Mouse (Mus musculus): Measurements from ENCODE around the gene Rab33b.

Rab33b gene

GRCm38 (mm10) chr3:51497978-51498377 lies 14.3 kb downstream of the Rab33b start:
- TF ChIP-seq GATA4 (IDR thresholded peaks at IDR 0.05; ENCODE audit: insufficient replicate concordance, low read length): no peak

DNA sequence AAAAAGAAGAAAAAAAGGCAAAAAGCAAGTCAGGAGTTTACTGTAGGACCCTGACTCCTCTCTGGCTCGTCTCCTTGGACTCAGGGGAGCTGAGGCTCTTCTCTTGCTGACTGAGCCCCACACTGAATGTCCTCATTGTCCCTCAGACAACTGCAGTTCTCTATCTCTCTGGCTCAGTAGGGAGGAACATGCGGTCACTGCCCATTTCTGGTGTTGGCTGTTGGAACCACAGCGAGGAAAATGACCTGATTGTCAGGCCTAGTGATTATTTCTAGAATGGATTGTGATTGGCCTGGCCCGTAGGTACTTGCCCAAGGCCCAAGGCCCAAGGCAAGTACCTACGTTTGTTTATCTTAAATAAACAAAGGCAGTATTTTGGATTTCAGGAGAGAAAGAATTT lies 14.9 kb downstream of the Rab33b start:
- TF ChIP-seq GATA4 (IDR thresholded peaks at IDR 0.05; ENCODE audit: insufficient replicate concordance, low read length): no peak

DNA sequence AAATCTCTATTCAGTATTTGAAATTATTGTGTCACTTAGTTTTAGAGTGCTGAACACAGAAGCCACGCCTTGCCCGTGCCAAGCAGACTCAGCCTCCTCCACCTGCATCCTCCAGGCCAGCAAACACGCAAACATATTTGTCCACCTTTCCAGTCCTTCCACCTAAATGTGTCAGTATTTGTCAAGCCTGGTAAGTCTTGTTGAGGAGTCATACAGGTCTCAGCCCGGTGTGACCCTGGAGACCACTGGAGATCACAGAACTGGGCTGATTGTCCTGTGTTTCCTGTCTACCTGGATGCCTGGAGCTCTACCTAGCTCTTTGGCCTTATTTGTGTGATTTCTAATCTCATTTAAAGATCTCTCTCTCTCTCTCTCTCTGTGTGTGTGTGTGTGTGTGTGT lies 16.2 kb downstream of the Rab33b start:
- no peak for TF ChIP-seq GATA4 (IDR thresholded peaks at IDR 0.05; ENCODE audit: insufficient replicate concordance, low read length)

- no peak for TF ChIP-seq GATA4 (IDR thresholded peaks at IDR 0.05; ENCODE audit: insufficient replicate concordance, low read length)
These were observed 20.7 kb downstream of the Rab33b start for GRCm38 (mm10) chr3:51504385-51504952.

DNA sequence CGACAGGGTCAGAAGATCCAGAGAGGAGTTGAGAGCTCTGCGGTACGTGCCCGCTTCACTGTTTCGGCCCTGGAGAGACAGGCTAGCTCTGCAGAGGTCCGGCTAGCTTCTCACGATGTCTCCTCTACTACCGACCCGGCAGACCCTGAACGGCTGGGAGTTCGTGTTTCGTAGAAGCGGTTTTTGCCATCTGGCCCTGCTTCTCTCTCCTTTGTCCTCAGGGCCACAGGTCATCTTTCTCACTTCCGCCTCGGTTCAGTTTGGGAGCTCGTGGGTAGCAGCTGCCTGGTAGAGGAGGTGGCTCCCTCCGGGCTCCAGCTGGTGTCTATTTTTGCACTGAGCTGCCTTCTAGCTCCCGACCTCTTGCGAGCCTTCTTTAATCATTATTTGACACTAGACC lies 21.7 kb downstream of the Rab33b start:
- TF ChIP-seq GATA4 (IDR thresholded peaks at IDR 0.05; ENCODE audit: insufficient replicate concordance, low read length): no peak

DNA sequence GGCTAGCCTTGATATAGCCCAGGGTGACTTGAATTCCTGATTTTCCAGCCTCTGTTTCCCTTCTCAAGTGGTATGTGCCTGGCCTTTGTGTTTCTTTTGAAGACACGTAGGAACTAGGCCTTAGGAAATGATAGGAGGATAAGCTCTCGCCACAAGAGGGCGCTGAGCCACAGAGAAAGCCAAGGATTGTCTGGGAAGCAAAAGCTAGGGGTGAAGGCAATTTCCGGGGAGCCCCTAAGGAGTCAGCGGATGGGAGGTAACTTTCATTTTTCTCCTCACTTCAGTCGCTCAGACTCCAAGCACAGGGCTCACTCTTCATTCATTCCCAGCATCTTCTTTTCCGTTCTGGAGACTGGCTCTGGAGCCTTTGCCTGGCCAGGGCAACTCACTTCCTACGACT lies 27.2 kb downstream of the Rab33b start:
- peak; percentile 63; the same call in 1 of the 2 replicates for TF ChIP-seq GATA4 (IDR thresholded peaks at IDR 0.05; ENCODE audit: insufficient replicate concordance, low read length)

DNA sequence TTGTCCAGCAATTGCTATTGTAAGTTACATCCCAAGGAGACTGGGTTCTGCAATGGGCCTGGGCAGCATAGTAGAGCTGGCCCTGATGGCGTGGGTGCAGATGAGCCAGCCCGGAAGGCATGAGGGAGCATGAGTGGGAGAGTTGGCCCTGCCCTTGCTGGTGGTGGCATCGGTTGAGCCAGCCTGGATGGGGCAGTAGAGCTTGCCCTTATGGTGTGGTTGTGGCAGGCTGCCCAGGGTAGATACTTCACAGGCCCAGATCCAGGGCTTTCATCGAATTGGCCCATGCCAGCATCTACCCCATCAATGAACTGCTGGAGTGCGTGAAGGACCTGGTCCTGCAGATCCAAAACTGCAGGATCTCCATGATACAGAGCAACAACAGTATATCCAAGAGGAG lies 28.3 kb downstream of the Rab33b start:
- no peak for TF ChIP-seq GATA4 (IDR thresholded peaks at IDR 0.05; ENCODE audit: insufficient replicate concordance, low read length)

- no peak for TF ChIP-seq GATA4 (IDR thresholded peaks at IDR 0.05; ENCODE audit: insufficient replicate concordance, low read length)
These were observed 33.7 kb downstream of the Rab33b start for GRCm38 (mm10) chr3:51517467-51517866.

- no peak for TF ChIP-seq GATA4 (IDR thresholded peaks at IDR 0.05; ENCODE audit: insufficient replicate concordance, low read length)
These were observed 34.4 kb downstream of the Rab33b start for GRCm38 (mm10) chr3:51517878-51518762.

DNA sequence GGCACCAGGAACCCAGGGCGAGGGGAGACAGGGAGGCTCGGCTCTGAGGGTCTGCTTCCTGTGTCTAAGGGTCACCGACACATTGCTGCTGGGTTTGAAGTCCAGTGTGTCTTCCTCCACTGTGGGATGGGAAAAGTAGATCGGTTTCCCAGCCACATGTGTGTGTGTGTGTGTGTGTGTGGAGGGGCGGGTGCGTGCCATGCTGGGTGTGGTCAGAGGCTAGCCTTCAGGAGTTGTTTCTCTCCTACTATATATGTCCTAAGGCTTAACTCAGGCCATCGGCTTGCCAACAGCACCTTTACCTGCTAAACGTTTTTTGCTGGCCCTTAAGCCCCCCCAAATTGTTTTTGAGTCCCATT lies 35.0 kb downstream of the Rab33b start:
- TF ChIP-seq GATA4 (IDR thresholded peaks at IDR 0.05; ENCODE audit: insufficient replicate concordance, low read length): no peak

DNA sequence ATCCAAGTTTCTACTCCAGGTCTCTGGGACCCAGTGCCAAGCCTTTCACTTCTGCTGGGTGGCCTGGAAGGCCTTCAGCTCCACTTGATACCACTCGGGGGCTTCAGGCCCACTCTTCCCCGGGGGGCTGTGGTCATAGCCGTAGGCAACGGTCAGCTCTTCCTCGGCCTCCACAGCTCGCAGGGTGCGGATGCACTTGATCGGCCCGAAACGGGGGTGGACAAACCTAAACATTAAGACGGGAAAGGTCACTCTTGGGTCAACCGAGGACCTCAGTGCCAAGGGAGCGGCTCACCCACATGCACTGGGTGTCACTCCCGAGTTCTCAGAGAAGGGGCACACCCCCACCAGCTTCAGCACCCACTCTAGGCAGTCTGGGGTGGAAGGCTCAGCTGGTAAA lies 37.5 kb downstream of the Rab33b start:
- TF ChIP-seq GATA4 (IDR thresholded peaks at IDR 0.05; ENCODE audit: insufficient replicate concordance, low read length): no peak

DNA sequence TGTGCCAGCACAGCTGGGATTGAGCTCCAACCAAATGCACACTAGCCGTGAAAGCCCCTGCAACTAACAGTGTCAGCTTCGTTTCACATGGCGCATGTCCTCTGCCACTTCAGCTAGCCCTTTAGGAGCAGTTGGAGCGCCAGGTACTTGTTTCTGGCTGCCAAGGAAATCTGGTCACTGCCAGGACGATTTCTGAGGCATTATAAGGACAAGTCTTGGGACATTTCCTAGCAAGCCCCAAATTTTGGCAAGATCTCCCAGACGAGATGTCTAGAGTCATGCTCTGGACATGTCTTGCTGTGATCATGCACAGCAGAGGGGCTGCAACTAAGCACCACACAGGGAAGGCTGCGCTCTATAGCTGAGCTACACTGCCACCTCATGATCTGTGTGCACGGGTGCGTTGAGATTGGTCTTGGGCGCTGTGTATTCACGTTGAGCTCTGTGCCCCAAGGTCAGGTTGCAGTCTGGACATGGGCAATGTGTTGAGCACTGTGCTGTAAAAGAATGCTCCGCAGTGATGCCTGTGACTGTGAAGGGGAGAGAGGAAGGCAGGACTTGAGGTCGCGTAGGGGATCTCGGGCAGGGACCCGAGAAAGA lies 41.6 kb downstream of the Rab33b start:
- no peak for TF ChIP-seq GATA4 (IDR thresholded peaks at IDR 0.05; ENCODE audit: insufficient replicate concordance, low read length)

- no peak for TF ChIP-seq GATA4 (IDR thresholded peaks at IDR 0.05; ENCODE audit: insufficient replicate concordance, low read length)
These were observed 43.2 kb downstream of the Rab33b start for GRCm38 (mm10) chr3:51526891-51527290.

- TF ChIP-seq GATA4 (IDR thresholded peaks at IDR 0.05; ENCODE audit: insufficient replicate concordance, low read length): no peak
These were observed 48.0 kb downstream of the Rab33b start for GRCm38 (mm10) chr3:51531473-51532281.

- no peak for TF ChIP-seq GATA4 (IDR thresholded peaks at IDR 0.05; ENCODE audit: insufficient replicate concordance, low read length)
These were observed 48.5 kb downstream of the Rab33b start for GRCm38 (mm10) chr3:51532282-51532620.

DNA sequence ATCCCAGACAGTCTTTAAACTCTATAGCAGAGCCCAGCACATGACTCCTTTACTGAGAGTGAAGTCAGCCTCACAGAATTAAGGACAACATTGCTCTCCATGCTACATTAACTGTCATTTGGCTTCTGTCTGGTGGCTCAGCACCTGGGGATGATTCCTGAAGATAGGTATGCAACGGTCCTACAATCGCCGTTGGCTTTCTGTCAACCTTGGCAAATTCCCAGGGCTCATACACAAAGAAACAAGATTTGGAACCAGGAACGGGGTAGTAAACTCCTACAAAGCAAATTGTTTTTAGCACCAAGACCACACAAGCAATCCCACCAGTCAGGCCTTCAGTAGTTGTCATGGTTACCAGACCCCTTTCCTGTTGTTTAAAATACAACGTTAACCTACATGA lies 49.9 kb downstream of the Rab33b start:
- TF ChIP-seq GATA4 (IDR thresholded peaks at IDR 0.05; ENCODE audit: insufficient replicate concordance, low read length): no peak

Measured in liver, adult (tissue).